Mouse (Mus musculus): ENCODE data around the gene Celf2. TPM values are rescaled to one million over a fixed set of nuclear protein-coding genes. Genes with fewer than 3 reads are reported as not detected.

Gene Celf2
- polyA plus RNA-seq (2012; rRNA removed): 31.4 and 45.8 TPM in 2 replicates

GRCm38 (mm10) chr2:7509463-7509862 is at the start of gene Celf2:
TSS of gene Celf2 (minus strand) at chr2:7509563.

Measured in ovary, adult 2 months (tissue).